Mouse (Mus musculus): ENCODE measurements around the gene Gm42669.

GRCm38 (mm10) chr5:107480194-107480593 is 27.2 kb upstream of the Gm42669 start:
- TF ChIP-seq CTCF (IDR thresholded peaks at IDR 0.05; ENCODE audit: extremely low read depth, insufficient read depth, insufficient read length, insufficient replicate concordance) = no peak
- TF ChIP-seq POLR2A (IDR thresholded peaks at IDR 0.05; ENCODE audit: low read depth, low read length) = no peak

Data from spleen, adult 2 months (tissue).